Mouse (Mus musculus) cortical plate, adult 2 months (tissue): Measurements from ENCODE around the gene Ddit4l.

Experiments
- CTCF ChIP-seq: fragments of 200-500 bp; IDR thresholded peaks from 2 replicates; pipeline ENCODE4 v1.5.1; 2011; ENCODE audit warnings: mild to moderate bottlenecking, control low read depth, low read length; ENCODE audit not compliant: insufficient read depth; ENCODE audit errors: extremely low read depth
- POLR2A ChIP-seq: fragments of 200-500 bp; IDR thresholded peaks from 2 replicates; pipeline ENCODE4 v1.6.1; 2011; ENCODE audit warnings: mild to moderate bottlenecking, low read length, control low read depth; ENCODE audit not compliant: insufficient read depth; ENCODE audit errors: extremely low read depth

DNA sequence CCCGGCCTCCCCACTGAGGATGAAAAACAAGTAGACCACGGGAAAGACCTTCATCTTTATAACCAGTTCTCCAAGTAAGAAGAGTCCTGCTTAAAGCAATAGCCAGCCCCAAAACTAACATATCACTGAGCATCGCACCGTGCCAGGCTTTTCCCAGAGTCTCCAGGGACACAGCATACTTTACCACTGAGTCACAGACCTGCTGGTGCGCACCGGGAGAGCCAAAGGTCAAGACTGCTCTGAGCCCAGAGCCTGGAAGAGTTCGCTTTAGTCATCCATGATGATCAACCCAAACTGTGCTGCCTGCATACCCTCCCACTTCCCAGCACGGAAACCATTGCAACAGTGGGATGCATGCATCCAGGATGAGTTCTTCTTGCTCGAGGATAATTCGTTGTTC, 12.3 kb downstream of the Ddit4l start:
- no peak for TF ChIP-seq POLR2A
- no peak for TF ChIP-seq CTCF
